Mouse (Mus musculus) kidney, adult 2 months (tissue): ENCODE data around the gene Kmt2c.

Experiments
- CTCF ChIP-seq: fragments of 200-500 bp; conservative IDR thresholded peaks from 2 replicates; pipeline ENCODE4 v1.5.1; 2011; ENCODE audit warnings: low read depth, mild to moderate bottlenecking, control low read depth, low read length, moderate library complexity, mixed read lengths; ENCODE audit not compliant: insufficient read depth, insufficient read length
- POLR2A ChIP-seq: fragments of 200-500 bp; IDR thresholded peaks from one replicate; pipeline ENCODE4 v1.6.1; 2011; ENCODE audit warnings: low read depth, low read length, control low read depth

DNA sequence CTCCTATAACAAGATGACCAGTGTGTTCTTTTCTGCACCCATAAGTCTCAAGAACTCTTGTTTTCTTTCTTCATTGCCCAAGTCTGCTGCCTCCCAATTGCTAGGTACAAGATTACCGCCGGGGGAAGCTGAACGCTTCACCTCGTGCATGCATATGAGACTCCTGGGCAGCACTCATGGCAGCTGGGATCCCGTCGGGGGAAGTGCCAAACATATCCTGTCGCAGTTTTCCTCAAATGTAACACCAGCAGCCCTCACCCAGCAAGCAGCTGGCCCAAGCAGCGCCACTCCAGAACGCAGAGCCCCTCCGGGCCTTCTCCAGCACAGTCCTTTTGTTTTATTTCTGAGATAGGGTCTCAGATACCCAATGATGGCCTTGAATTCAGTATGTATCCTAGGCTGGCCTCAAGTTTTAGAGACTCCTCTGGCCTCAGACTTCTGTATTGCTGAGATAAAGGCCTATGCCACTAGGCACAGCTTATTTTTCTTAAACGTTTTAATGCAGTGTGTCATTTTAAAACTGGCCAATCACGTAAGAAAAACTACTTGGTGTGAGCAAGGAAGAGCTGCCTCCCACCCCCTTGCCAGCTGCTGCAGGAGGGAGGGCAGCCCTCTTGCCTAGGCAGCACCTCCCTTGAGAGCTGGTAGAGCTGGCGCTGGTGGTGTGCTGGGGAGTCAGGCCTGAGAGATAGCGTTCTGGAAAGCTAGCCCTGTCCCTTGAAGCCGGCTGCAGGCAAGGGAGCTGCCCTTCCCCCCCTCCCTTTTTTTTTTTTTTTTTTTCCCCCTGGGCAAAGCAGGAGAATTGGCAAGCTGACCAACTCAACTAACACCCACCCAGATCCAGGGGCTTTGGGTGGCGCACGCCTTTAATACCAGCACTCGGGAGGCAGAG lies 33.9 kb upstream of the Kmt2c start:
- TF ChIP-seq POLR2A (no peak), CTCF (no peak)
